Mouse (Mus musculus) right cerebral cortex, adult 18-20 months (tissue): ENCODE measurements around the gene Cdyl.
"Not testable (repeated sequence)": the region's sequence is repeated elsewhere in the genome, so short reads cannot be mapped to it uniquely, and the experiment has no call there.

Source experiments
- DNase-seq: peaks from one replicate; pipeline ENCODE4 v3.0.0; 2022; ENCODE audit warnings: mixed read lengths

Cdyl gene

GRCm38 (mm10) chr13:35807016-35807415, 147.4 kb downstream of the Cdyl start:
- no peak for DNase-seq

GRCm38 (mm10) chr13:35807525-35807924, 147.9 kb downstream of the Cdyl start:
- DNase-seq = no peak

DNA sequence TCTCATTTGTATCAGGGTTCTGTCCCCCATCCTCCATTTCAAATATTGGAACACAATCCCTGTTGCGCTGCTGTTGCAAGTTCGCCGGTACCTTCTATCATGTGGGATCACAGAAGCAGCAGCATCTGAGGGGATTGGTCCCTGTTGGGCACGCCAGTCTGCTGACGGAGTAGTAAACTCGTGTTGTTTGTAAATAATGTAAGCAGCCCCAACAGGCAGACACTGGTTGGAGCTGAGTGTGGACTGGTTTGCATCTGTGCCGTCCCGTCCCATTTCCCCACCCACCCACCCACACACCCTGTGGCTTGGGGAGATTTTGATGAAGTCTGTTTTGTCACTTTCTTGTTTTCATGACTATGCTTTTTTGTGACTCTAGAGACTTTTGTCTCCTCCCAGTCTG, 148.3 kb downstream of the Cdyl start:
- DNase-seq = no peak

GRCm38 (mm10) chr13:35809252-35810159, 149.9 kb downstream of the Cdyl start:
- DNase-seq = no peak

GRCm38 (mm10) chr13:35810160-35810537, 150.5 kb downstream of the Cdyl start:
- DNase-seq = no peak

DNA sequence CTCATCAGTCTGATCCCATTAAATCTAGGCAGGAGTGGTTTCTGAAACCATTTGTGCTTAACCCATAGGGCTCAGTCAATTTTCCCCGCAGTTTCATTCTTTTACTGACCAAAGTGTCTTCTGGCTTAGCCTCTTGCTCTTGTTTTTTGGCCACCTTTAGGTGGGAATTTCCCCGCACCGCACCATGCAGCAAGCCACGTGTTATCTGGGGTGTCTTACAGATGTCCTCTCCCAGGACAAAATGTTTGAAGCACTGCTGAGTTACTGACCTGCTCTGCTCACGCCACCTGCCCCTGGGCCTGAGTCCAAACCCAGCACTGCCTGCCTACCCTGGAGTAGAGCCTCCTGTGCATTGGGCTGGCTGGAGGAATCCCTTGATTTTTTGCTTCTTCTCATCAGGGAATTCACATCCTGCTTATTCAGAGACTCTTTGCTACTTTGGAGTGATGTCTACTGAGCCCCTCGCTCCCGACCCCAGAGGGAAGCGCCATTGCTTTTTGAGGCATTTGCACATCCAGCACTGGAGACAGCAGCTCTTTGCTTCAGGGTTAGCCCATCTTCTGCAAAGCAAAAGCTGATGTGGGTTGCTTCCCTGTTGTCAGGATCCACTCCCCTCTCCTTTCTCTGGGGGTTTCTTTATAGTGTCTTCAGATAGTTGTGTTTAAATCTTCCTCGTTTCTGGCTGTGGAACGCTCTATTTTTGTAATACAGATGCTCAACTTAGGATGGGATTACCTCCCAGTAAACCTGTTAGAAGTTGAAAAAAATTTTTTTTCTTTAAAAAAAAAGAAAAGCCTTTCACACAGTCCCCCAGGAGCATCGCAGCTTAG, 151.9 kb downstream of the Cdyl start:
- DNase-seq = no peak

DNA sequence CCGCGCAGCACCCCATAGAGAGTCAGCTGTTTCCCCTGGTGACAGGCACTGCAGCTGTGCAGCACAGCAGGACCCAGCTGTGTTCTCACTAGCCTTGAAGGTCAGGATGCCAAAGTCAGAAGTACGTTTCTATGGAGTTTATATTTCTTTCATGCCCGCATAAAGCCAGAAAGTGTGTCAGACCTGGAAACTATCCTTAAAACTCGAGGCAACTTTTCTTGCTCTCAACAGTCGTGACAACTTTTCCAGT, 152.5 kb downstream of the Cdyl start:
- no peak for DNase-seq

DNA sequence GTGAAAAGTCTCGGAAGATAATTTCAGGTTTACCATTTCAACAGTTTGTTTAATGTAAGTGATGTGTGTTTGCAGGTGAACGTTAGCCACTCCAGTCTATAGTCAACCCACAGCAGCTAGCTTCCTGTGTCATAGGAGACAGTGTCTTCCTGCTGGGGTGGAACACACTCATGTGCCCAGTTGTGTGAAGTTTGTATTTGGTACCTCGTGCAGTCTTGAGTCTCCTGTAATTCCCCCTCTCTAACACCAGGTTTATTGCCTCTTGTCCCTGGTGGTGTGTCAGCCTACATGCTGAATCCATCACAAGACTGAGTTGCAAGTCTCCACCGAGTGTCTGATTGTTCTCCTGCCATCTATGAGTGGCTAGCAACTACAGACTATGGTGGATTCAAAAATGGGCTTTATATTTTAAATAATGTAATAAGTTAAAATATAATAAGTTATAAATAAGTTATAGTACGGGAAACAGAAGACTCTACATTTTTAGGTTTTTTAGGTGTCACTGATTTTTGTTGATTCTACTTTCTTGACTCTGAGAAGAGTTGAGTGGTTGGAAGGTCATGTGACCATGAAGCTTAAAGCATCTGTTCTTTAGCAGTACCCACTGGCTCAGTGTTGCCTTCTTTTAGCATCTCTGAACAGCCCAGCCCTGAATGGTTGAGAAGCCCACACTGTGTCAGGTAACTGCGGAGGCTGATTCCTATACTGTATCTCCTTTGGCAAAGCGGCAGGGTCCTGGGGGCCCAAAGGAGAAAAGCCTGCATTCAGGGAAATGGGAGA, 153.9 kb downstream of the Cdyl start:
- no peak for DNase-seq

- no peak for DNase-seq
These were observed 155.6 kb downstream of the Cdyl start for GRCm38 (mm10) chr13:35815205-35815726.

DNA sequence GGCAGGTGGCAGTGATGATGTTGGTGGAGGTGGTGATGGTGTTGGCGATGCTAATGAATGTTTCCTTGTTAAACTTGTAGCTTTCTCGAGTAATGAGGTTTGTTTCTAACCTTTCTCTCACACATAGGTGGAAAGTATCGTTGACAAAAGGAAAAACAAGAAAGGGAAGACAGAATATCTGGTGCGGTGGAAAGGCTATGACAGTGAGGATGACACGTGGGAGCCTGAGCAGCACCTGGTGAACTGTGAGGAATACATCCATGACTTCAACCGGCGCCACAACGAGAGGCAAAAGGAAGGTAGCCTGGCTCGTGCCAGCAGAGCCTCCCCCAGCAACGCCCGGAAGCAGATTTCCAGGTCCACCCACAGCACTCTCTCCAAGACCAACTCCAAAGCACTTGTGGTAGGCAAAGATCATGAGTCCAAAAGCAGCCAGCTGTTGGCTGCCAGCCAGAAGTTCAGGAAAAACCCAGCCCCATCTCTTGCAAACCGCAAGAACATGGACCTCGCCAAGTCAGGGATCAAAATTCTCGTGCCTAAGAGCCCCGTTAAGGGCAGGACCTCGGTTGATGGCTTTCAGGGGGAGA, 156.2 kb downstream of the Cdyl start:
- DNase-seq = peak; percentile 20

GRCm38 (mm10) chr13:35817626-35818025, 158.0 kb downstream of the Cdyl start:
- DNase-seq = no peak

DNA sequence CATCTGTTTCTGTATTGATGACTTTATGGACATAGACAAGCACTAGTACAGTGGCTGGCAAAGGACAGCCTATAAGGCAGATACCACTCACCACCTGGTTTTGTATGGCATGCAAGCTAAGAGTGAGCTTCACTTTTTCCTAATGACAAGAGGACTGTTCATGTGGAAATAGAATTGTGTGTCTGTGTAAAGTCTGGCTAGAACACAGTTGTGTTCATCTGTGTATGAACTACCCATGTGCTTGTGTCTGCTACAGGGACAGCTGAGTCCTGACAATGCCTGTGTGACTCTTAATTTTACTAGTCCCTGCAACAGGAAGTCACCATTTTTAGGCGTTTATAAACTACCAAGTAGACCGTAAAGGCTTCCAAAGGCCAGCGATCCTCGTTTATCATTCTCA, 158.4 kb downstream of the Cdyl start:
- no peak for DNase-seq

GRCm38 (mm10) chr13:35821821-35822454, 162.3 kb downstream of the Cdyl start:
- DNase-seq = no peak

GRCm38 (mm10) chr13:35822795-35823194, 163.2 kb downstream of the Cdyl start:
- no peak for DNase-seq

DNA sequence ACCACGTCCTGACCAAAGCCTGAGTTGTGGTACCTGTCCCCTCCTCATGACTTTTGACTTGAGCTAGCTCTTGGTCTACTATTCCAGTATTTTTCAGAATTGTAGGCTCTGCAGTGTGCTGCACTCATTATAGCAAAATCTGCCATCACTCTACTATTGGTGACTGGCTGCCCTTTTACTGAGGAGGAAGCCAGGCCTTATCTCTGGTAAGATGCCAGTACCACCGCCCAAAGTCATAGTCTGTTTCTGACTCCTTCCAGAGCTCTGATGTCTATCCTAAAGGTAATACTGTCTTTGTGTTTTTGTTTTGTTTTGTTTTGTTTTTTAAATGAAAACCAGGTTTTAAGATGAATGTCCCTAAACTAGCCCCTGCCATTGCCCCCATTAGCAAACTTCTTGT, 166.0 kb downstream of the Cdyl start:
- DNase-seq = no peak

DNA sequence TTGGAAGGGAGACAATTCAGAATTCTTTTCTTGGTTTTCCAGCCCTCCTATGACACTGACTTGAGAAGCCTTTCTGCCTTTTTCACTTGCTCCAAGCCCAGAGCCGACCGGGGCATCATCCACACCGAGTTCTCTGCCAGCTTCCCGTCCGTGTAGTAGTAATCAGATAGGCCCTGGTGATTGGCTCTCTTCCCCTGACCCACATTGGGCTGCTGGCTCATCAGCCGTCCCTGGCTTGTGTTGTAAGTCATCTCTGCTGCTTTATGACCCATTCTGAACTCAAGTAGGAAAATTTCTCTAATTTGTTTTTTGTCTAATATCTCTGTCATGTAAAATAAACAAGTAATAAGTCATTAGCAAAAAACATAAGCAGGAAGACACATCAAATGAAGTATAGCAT, 173.0 kb downstream of the Cdyl start:
- DNase-seq = no peak

GRCm38 (mm10) chr13:35833941-35834340, 174.3 kb downstream of the Cdyl start:
- no peak for DNase-seq

DNA sequence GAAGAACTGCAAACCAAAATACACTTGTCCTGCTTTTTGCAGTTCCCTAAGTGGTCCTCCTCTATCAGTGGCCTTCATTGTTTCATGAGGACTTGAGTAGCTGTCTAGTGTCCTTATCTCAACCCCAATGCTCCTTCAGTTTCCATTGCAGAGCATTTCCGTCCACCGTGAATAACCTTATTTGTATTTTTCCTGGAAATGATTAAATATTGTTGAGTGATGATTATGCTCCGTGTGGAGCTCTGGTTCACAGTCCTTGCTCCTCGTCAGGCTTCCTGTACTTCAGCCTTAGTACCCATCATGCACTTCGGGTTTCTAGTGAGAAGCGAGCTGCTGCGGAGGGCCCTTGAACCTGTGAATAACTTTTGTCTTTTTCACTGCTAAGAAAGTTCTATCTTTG, 176.0 kb downstream of the Cdyl start:
- no peak for DNase-seq

- DNase-seq = not testable (repeated sequence)
These were observed 176.9 kb downstream of the Cdyl start for GRCm38 (mm10) chr13:35836501-35836900.

DNA sequence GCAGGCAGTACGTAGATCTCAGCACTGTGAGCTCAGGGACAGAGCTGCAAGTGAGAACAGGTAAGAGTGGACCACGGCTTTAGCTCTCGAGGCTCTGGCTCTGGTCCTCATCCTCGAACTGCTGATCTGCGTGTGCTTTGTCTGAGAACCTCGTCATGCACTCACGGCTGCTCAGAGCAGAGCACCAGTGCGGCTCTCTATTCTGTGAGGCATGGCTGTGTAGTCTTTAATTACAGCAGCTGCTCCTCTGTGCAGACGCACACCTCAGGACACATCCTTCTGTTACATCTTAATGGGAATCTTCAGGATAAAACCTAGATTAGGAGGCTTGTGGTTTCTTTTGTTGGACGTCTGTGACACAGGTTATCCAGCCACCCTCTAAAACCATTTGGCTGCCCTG, 180.5 kb downstream of the Cdyl start:
- no peak for DNase-seq

GRCm38 (mm10) chr13:35843383-35843782, 183.8 kb downstream of the Cdyl start:
- DNase-seq = no peak

DNA sequence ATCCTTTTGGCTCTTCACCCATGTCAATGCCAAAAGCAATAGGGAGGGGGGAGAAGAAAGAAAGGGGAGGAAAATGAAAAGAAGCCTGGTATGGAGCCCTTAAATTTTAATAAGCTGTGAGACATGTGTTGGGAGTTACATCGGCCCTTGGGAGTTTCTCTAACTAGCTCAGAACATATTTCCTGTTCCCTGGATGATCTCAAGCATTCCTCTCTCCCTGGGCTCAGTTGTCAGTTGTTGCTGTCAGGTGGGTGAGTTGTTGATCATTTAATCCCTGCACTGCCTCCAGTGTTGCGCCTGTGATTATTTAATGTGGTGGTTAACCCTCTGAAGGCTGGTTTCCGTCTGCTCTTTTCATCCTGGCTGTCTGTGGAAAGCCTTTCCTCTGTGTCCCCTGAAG, 185.7 kb downstream of the Cdyl start:
- DNase-seq = no peak
